Mouse (Mus musculus) myocyte (in vitro differentiated cells): ENCODE results near the gene Atl2. TPM values are rescaled to one million over a fixed set of nuclear protein-coding genes. Genes with fewer than 3 reads are reported as not detected.

Source experiments
- H3K27me3 ChIP-seq: one replicate; pipeline ENCODE4 v1.6.1; 2011; ENCODE audit not compliant: control insufficient read depth, insufficient read depth, insufficient read length
- H3K36me3 ChIP-seq: one replicate; pipeline ENCODE4 v1.6.1; 2011; ENCODE audit not compliant: control insufficient read depth, insufficient read depth
- H3K4me2 ChIP-seq: one replicate; pipeline ENCODE4 v1.6.1; 2011; ENCODE audit warnings: low read depth, control low read depth
- H3K4me3 ChIP-seq: one replicate; pipeline ENCODE4 v1.5.1; 2011; ENCODE audit warnings: mild to moderate bottlenecking, control low read depth, moderate library complexity
- H3K79me2 ChIP-seq: one replicate; pipeline ENCODE4 v1.6.1; 2011; ENCODE audit not compliant: control insufficient read depth, insufficient read depth
- H3ac ChIP-seq: one replicate; pipeline ENCODE4 v1.6.1; 2011; ENCODE audit not compliant: control insufficient read depth, insufficient read length
- CEBPB ChIP-seq: IDR thresholded peaks from 2 replicates; pipeline ENCODE4 v1.6.1; 2011; ENCODE audit warnings: mild to moderate bottlenecking, moderate library complexity; ENCODE audit not compliant: poor library complexity, insufficient read depth, severe bottlenecking
- E2F4 ChIP-seq: IDR thresholded peaks from one replicate; pipeline ENCODE4 v1.6.1; 2011; ENCODE audit warnings: mild to moderate bottlenecking, control low read depth, moderate library complexity; ENCODE audit not compliant: insufficient read depth
- MAX ChIP-seq: IDR thresholded peaks from one replicate; pipeline ENCODE4 v1.6.1; 2011; ENCODE audit warnings: low read depth, mild to moderate bottlenecking, control low read depth
- MYOD1 ChIP-seq, 3 experiments: IDR thresholded peaks; one replicate each; pipeline ENCODE4 v1.6.1; 2011; ENCODE audit warnings: control low read depth in 2 of 3, low read depth in 2 of 3, mild to moderate bottlenecking in 2 of 3, moderate library complexity in 1 of 3; ENCODE audit not compliant: insufficient read length in 2 of 3, control insufficient read depth in 1 of 3
- MYOG ChIP-seq, 3 experiments: IDR thresholded peaks; one replicate each; pipeline ENCODE4 v1.6.1; 2011; ENCODE audit warnings: control low read depth in 2 of 3, low read depth in 2 of 3, mild to moderate bottlenecking in 2 of 3; ENCODE audit not compliant: insufficient read length in 2 of 3, control insufficient read depth in 1 of 3, insufficient read depth in 1 of 3
- POLR2A ChIP-seq: IDR thresholded peaks from one replicate; pipeline ENCODE4 v1.6.1; 2011; ENCODE audit warnings: low read depth, mild to moderate bottlenecking, control low read depth, moderate library complexity; ENCODE audit not compliant: insufficient read length
- POLR2AphosphoS2 ChIP-seq: IDR thresholded peaks from one replicate; pipeline ENCODE4 v1.6.1; 2011; ENCODE audit warnings: low read depth, control low read depth; ENCODE audit not compliant: insufficient read length
- REST ChIP-seq: IDR thresholded peaks from one replicate; pipeline ENCODE4 v1.6.1; 2011; ENCODE audit warnings: mild to moderate bottlenecking, control low read depth, moderate library complexity; ENCODE audit not compliant: insufficient read depth, insufficient read length
- SRF ChIP-seq: IDR thresholded peaks from one replicate; pipeline ENCODE4 v1.6.1; 2011; ENCODE audit warnings: low read depth; ENCODE audit not compliant: control insufficient read depth, insufficient read length
- TCF12 ChIP-seq: IDR thresholded peaks from one replicate; pipeline ENCODE4 v1.6.1; 2011; ENCODE audit warnings: mild to moderate bottlenecking, control low read depth; ENCODE audit not compliant: poor library complexity, insufficient read depth, severe bottlenecking
- TCF3 ChIP-seq: IDR thresholded peaks from one replicate; pipeline ENCODE4 v1.6.1; 2011; ENCODE audit warnings: low read depth, control low read depth; ENCODE audit not compliant: insufficient read length
- USF1 ChIP-seq: IDR thresholded peaks from one replicate; pipeline ENCODE4 v1.6.1; 2011; ENCODE audit warnings: low read depth, mild to moderate bottlenecking, control low read depth, moderate library complexity
- polyA plus RNA-seq: library from polyadenylated mRNA; unstranded; fragments of >200 nt; fragmentation: generic; extraction: Trizol; gene quantifications from one replicate; pipeline ENCODE4 v1.2.1, GENCODE M21; 2012; ENCODE audit warnings: missing spikeins

Gene Atl2
- polyA plus RNA-seq, 1 experiment: 13.9 TPM

- TF ChIP-seq MYOG (IDR thresholded peaks at IDR 0.05; ENCODE audit: control insufficient read depth in 1 of 3, insufficient read depth in 1 of 3, insufficient read length in 2 of 3, low read depth in 2 of 3) (no peak), POLR2AphosphoS2 (no peak), MAX (no peak), REST (no peak), CEBPB (no peak)
- Histone ChIP-seq H3K4me3 (no peak overlapping the region), H3K27me3 (peaks cover 40% of the 10 kb centered on the region)
These were observed 30.0 kb upstream of the Atl2 start for GRCm38 (mm10) chr17:79925865-79926421.

DNA sequence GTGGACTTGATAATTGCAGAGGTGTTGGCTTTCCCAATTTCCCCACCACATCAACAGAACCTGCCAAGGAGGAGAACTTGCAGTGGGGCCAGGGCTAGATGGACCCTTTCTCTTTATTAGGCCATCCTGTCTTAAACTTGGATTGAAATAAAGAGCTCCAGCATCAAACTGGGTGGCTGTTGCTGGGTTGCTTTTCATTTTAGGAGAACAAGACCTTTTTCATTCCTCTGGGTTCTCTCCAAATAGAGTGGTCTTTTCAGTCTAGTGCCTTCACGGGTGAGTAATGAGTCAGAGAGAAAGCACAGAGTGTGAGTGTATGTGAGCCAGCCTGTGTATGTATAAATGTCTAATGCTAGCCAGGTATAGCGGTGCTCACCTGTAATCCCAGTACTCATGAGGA, 24.4 kb upstream of the Atl2 start:
- Histone ChIP-seq H3K4me2 (no peak overlapping the region), H3K4me3 (no peak overlapping the region), H3K36me3 (no peaks in the 10 kb centered on the region), H3K79me2 (no peaks in the 10 kb centered on the region), H3ac (no peak overlapping the region), H3K27me3 (peaks cover 20% of the 10 kb centered on the region)
- TF ChIP-seq REST (no peak), USF1 (no peak), POLR2A (no peak), MYOG (IDR thresholded peaks at IDR 0.05; ENCODE audit: control insufficient read depth in 1 of 3, insufficient read depth in 1 of 3, insufficient read length in 2 of 3, low read depth in 2 of 3) (no peak), SRF (no peak), MYOD1 (IDR thresholded peaks at IDR 0.05; ENCODE audit: control insufficient read depth in 1 of 3, insufficient read length in 2 of 3, low read depth in 2 of 3) (no peak), MAX (no peak), POLR2AphosphoS2 (no peak), TCF12 (no peak), E2F4 (no peak), TCF3 (no peak), CEBPB (no peak)

More at GRCm38 (mm10) chr17:79925865-79926421, 30.0 kb upstream of the Atl2 start:
- no peaks in the 10 kb centered on the region for H3K79me2 ChIP-seq
- no peak overlapping the region for H3ac ChIP-seq
- no peaks in the 10 kb centered on the region for H3K36me3 ChIP-seq
- no peak overlapping the region for H3K4me2 ChIP-seq

- H3K36me3 ChIP-seq: no peaks in the 10 kb centered on the region
- no peak overlapping the region for H3ac ChIP-seq
- H3K79me2 ChIP-seq: no peaks in the 10 kb centered on the region
- H3K4me2 ChIP-seq: no peak overlapping the region
- H3K4me3 ChIP-seq: no peak overlapping the region
- TF ChIP-seq MYOD1 (IDR thresholded peaks at IDR 0.05; ENCODE audit: control insufficient read depth in 1 of 3, insufficient read length in 2 of 3, low read depth in 2 of 3) (no peak), POLR2AphosphoS2 (no peak), POLR2A (no peak), REST (no peak), TCF12 (no peak), E2F4 (no peak), MAX (no peak), TCF3 (no peak), USF1 (no peak), SRF (no peak), MYOG (IDR thresholded peaks at IDR 0.05; ENCODE audit: control insufficient read depth in 1 of 3, insufficient read depth in 1 of 3, insufficient read length in 2 of 3, low read depth in 2 of 3) (no peak)
- H3K27me3 ChIP-seq: peaks cover 16% of the 10 kb centered on the region
These were observed 23.8 kb upstream of the Atl2 start for GRCm38 (mm10) chr17:79919566-79920350.

GRCm38 (mm10) chr17:79918484-79919004, 22.6 kb upstream of the Atl2 start:
- H3K4me2 ChIP-seq: no peak overlapping the region
- H3K79me2 ChIP-seq: no peaks in the 10 kb centered on the region
- no peaks in the 10 kb centered on the region for H3K36me3 ChIP-seq
- peaks cover 10% of the 10 kb centered on the region for H3K27me3 ChIP-seq
- H3ac ChIP-seq: no peak overlapping the region
- TF ChIP-seq MYOG (IDR thresholded peaks at IDR 0.05; ENCODE audit: control insufficient read depth in 1 of 3, insufficient read depth in 1 of 3, insufficient read length in 2 of 3, low read depth in 2 of 3) (no peak), E2F4 (no peak), USF1 (no peak), MYOD1 (IDR thresholded peaks at IDR 0.05; ENCODE audit: control insufficient read depth in 1 of 3, insufficient read length in 2 of 3, low read depth in 2 of 3) (no peak), CEBPB (no peak), MAX (no peak), POLR2A (no peak), REST (no peak), TCF3 (no peak), SRF (no peak), POLR2AphosphoS2 (no peak), TCF12 (no peak)
- no peak overlapping the region for H3K4me3 ChIP-seq
